Mouse (Mus musculus) megakaryocyte, embryonic 14.5 days (primary cell): ENCODE measurements around the gene Wipf3.

Experiments used
- FLI1 ChIP-seq: IDR thresholded peaks from 2 replicates; pipeline ENCODE4 v1.6.1; 2012; ENCODE audit warnings: low read length, inconsistent platforms, mixed read lengths
- GATA1 ChIP-seq: IDR thresholded peaks from 3 replicates; pipeline ENCODE4 v1.6.1; 2012; ENCODE audit warnings: mixed read lengths, low read length, inconsistent platforms, borderline replicate concordance

DNA sequence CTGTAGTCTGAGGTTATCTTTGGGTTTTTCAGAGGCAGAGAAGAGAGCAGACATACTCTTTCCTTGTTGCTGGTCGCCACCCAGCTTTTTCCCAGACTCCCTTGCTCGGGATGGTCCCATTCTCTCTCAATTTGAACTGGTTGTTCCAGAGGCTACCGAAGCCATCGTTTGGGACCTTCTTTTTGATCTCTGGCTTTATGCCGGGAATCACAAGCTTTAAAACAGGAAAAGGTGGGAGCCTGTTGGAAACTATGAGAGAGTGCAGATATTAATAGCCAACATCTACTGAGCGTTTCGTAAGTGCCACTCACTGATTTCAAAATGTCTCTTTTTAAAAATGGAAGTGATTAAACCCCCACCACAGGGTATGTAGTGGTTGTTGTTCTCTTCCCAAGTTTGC, 42.5 kb downstream of the Wipf3 start:
- TF ChIP-seq GATA1 (no peak), FLI1 (no peak)
